Mouse (Mus musculus): ENCODE measurements at regions not wholly inside any gene's neighbourhood (a gene's known extent, or its start where the extent isn't known, plus 50 kb on each side); places are given as distances from the start of the nearest gene placed in this dataset.
"Not testable (repeated sequence)": the region's sequence is repeated elsewhere in the genome, so short reads cannot be mapped to it uniquely, and the experiment has no call there.

- Histone ChIP-seq H3K27me3 (no peaks in the 10 kb centered on the region), H3K4me3 (no peak overlapping the region), H3K4me2 (no peak overlapping the region), H3K9ac (no peak overlapping the region), H3K27ac (no peak overlapping the region), H3K9me3 (no peaks in the 10 kb centered on the region), H3K4me1 (no peaks in the 10 kb centered on the region), H3K36me3 (no peaks in the 10 kb centered on the region)
- ATAC-seq (ENCODE audit: insufficient number of reproducible peaks, low FRiP score, low TSS enrichment, low read depth): no peak
- WGBS: 90% methylated on average over 2 of the region's 2 CpGs
These were observed 106.2 kb downstream of the Sec31a start for GRCm38 (mm10) chr5:100309807-100310165.

- H3K4me2 ChIP-seq: no peak overlapping the region
- H3K27me3 ChIP-seq: no peaks in the 10 kb centered on the region
- H3K9ac ChIP-seq: no peak overlapping the region
- H3K4me1 ChIP-seq: no peaks in the 10 kb centered on the region
- no peak for ATAC-seq (ENCODE audit: insufficient number of reproducible peaks, low FRiP score, low TSS enrichment, low read depth)
- no peaks in the 10 kb centered on the region for H3K9me3 ChIP-seq
- H3K27ac ChIP-seq: no peak overlapping the region
- no peaks in the 10 kb centered on the region for H3K36me3 ChIP-seq
- no peak overlapping the region for H3K4me3 ChIP-seq
- 73% methylated on average over 17 of the region's 17 CpGs for WGBS
These were observed 106.8 kb downstream of the Sec31a start for GRCm38 (mm10) chr5:100309071-100309806.

GRCm38 (mm10) chr5:100304403-100304802 lies 111.6 kb downstream of the Sec31a start:
- no peak overlapping the region for H3K4me2 ChIP-seq
- H3K27ac ChIP-seq: no peak overlapping the region
- H3K36me3 ChIP-seq: no peaks in the 10 kb centered on the region
- no peak overlapping the region for H3K4me3 ChIP-seq
- no peaks in the 10 kb centered on the region for H3K4me1 ChIP-seq
- ATAC-seq (ENCODE audit: insufficient number of reproducible peaks, low FRiP score, low TSS enrichment, low read depth): no peak
- no peaks in the 10 kb centered on the region for H3K27me3 ChIP-seq
- no peak overlapping the region for H3K9ac ChIP-seq
- H3K9me3 ChIP-seq: no peaks in the 10 kb centered on the region
- WGBS: 75% methylated on average over 3 of the region's 3 CpGs

GRCm38 (mm10) chr5:100302068-100302775 lies 113.8 kb downstream of the Sec31a start:
- no peak for ATAC-seq (ENCODE audit: insufficient number of reproducible peaks, low FRiP score, low TSS enrichment, low read depth)
- no peak overlapping the region for H3K4me2 ChIP-seq
- no peak overlapping the region for H3K4me3 ChIP-seq
- H3K36me3 ChIP-seq: no peaks in the 10 kb centered on the region
- H3K27ac ChIP-seq: no peak overlapping the region
- no peak overlapping the region for H3K9ac ChIP-seq
- WGBS: 81% methylated on average over 17 of the region's 17 CpGs
- no peaks in the 10 kb centered on the region for H3K9me3 ChIP-seq
- H3K27me3 ChIP-seq: no peaks in the 10 kb centered on the region
- H3K4me1 ChIP-seq: no peaks in the 10 kb centered on the region

GRCm38 (mm10) chr5:100299141-100299540 lies 116.9 kb downstream of the Sec31a start:
- H3K9ac ChIP-seq: no peak overlapping the region
- no peaks in the 10 kb centered on the region for H3K4me1 ChIP-seq
- H3K4me2 ChIP-seq: no peak overlapping the region
- WGBS: 84% methylated on average over 4 of the region's 4 CpGs
- no peaks in the 10 kb centered on the region for H3K36me3 ChIP-seq
- H3K27ac ChIP-seq: no peak overlapping the region
- no peaks in the 10 kb centered on the region for H3K27me3 ChIP-seq
- H3K4me3 ChIP-seq: no peak overlapping the region
- no peak for ATAC-seq (ENCODE audit: insufficient number of reproducible peaks, low FRiP score, low TSS enrichment, low read depth)
- H3K9me3 ChIP-seq: no peaks in the 10 kb centered on the region

GRCm38 (mm10) chr5:100294189-100294588 lies 121.8 kb downstream of the Sec31a start:
- ATAC-seq (ENCODE audit: insufficient number of reproducible peaks, low FRiP score, low TSS enrichment, low read depth): no peak
- Histone ChIP-seq H3K4me2 (no peak overlapping the region), H3K27ac (no peak overlapping the region), H3K4me3 (no peak overlapping the region), H3K27me3 (no peaks in the 10 kb centered on the region), H3K9me3 (no peaks in the 10 kb centered on the region), H3K9ac (no peak overlapping the region), H3K36me3 (no peaks in the 10 kb centered on the region), H3K4me1 (no peaks in the 10 kb centered on the region)
- 68% methylated on average over 7 of the region's 7 CpGs for whole genome bisulfite sequencing

GRCm38 (mm10) chr5:100280215-100280614 lies 120.6 kb upstream of the Tmem150c start:
- H3K9ac ChIP-seq: no peak overlapping the region
- 83% methylated on average over 4 of the region's 4 CpGs for WGBS
- no peak overlapping the region for H3K27ac ChIP-seq
- H3K36me3 ChIP-seq: no peaks in the 10 kb centered on the region
- H3K4me1 ChIP-seq: no peaks in the 10 kb centered on the region
- no peak overlapping the region for H3K4me2 ChIP-seq
- no peaks in the 10 kb centered on the region for H3K9me3 ChIP-seq
- no peak overlapping the region for H3K4me3 ChIP-seq
- no peaks in the 10 kb centered on the region for H3K27me3 ChIP-seq
- no peak for ATAC-seq (ENCODE audit: insufficient number of reproducible peaks, low FRiP score, low TSS enrichment, low read depth)

- Histone ChIP-seq H3K27ac (no peak overlapping the region), H3K9ac (no peak overlapping the region), H3K4me2 (no peak overlapping the region), H3K36me3 (no peaks in the 10 kb centered on the region), H3K27me3 (no peaks in the 10 kb centered on the region), H3K4me3 (no peak overlapping the region), H3K4me1 (no peaks in the 10 kb centered on the region), H3K9me3 (no peaks in the 10 kb centered on the region)
- 87% methylated on average over 8 of the region's 8 CpGs for WGBS
- no peak for ATAC-seq (ENCODE audit: insufficient number of reproducible peaks, low FRiP score, low TSS enrichment, low read depth)
These were observed 119.9 kb upstream of the Tmem150c start for GRCm38 (mm10) chr5:100279474-100279873.

- ATAC-seq (ENCODE audit: insufficient number of reproducible peaks, low FRiP score, low TSS enrichment, low read depth): no peak
These were observed 115.1 kb upstream of the Tmem150c start for GRCm38 (mm10) chr5:100274674-100275073.

GRCm38 (mm10) chr5:100271975-100272374 lies 112.4 kb upstream of the Tmem150c start:
- not testable (repeated sequence) for H3K27ac ChIP-seq; H3K27me3 ChIP-seq; H3K4me2 ChIP-seq; H3K4me3 ChIP-seq; H3K36me3 ChIP-seq; H3K4me1 ChIP-seq; H3K9ac ChIP-seq; H3K9me3 ChIP-seq; ATAC-seq (ENCODE audit: insufficient number of reproducible peaks, low FRiP score, low TSS enrichment, low read depth)
- 81% methylated on average over 9 of the region's 9 CpGs for WGBS

More at GRCm38 (mm10) chr5:100274674-100275073, 115.1 kb upstream of the Tmem150c start:
- no peak overlapping the region for H3K4me2 ChIP-seq
- no peak overlapping the region for H3K27ac ChIP-seq
- WGBS: 55% methylated on average over 4 of the region's 4 CpGs
- H3K36me3 ChIP-seq: no peaks in the 10 kb centered on the region
- H3K9me3 ChIP-seq: no peaks in the 10 kb centered on the region
- H3K4me1 ChIP-seq: no peaks in the 10 kb centered on the region
- no peak overlapping the region for H3K4me3 ChIP-seq
- H3K9ac ChIP-seq: no peak overlapping the region
- H3K27me3 ChIP-seq: no peaks in the 10 kb centered on the region

GRCm38 (mm10) chr5:100270841-100271686 lies 111.5 kb upstream of the Tmem150c start:
- Histone ChIP-seq H3K36me3 (no peaks in the 10 kb centered on the region), H3K27ac (no peak overlapping the region), H3K4me1 (peaks cover 5% of the 10 kb centered on the region), H3K4me2 (no peak overlapping the region), H3K4me3 (no peak overlapping the region), H3K9ac (no peak overlapping the region), H3K27me3 (no peaks in the 10 kb centered on the region), H3K9me3 (no peaks in the 10 kb centered on the region)
- no peak for ATAC-seq (ENCODE audit: insufficient number of reproducible peaks, low FRiP score, low TSS enrichment, low read depth)
- 55% methylated on average over 12 of the region's 12 CpGs for WGBS
